Mouse (Mus musculus) neural tube, embryonic 10.5 days (tissue): ENCODE data around the gene Lbr.
"Not testable (repeated sequence)": the region's sequence is repeated elsewhere in the genome, so short reads cannot be mapped to it uniquely, and the experiment has no call there.

Experiments
- DNase-seq: peaks from one replicate; pipeline ENCODE4 v3.0.0-alpha.2; 2017; ENCODE audit warnings: low spot score; ENCODE audit errors: extremely low spot score

Lbr gene

DNA sequence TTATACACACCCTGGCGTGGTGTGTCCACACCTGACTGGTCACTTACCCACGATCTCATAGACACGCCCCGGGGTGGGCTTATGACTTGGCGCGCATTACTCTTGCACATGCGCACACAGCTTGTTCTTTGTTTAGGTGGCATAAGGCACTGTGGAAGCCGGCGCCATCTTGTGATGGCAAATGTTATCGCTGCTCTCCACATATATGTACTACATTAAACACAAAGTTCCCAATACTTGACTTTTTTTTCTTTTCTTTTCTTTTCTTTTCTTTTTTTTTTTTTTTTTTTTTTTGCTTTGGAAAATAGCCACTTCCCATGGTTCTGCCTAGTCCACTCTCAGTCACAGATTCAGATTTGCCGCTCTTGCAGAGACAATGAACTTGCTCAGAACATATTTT is 60.2 kb downstream of the Lbr start:
- not testable (repeated sequence) for DNase-seq

DNA sequence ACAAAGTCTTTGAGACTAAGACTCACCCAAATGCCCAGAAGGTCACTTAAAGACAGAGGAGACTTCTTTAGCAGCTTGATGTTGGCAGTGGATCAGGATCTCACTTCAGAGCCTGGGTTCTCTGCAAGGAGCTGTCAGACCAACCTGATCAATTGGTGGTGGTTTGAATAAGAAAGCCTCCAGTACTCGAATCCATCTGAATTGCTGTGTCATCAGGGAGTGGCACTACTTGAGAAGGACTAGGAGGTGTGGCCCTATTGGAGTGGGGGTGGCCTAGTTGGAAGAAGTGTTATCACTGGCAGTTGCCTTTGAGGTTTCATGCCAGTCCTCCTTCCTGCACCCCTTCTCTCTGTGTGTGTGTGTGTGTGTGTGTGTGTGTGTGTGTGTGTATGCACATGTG is 66.3 kb downstream of the Lbr start:
- DNase-seq = no peak

DNA sequence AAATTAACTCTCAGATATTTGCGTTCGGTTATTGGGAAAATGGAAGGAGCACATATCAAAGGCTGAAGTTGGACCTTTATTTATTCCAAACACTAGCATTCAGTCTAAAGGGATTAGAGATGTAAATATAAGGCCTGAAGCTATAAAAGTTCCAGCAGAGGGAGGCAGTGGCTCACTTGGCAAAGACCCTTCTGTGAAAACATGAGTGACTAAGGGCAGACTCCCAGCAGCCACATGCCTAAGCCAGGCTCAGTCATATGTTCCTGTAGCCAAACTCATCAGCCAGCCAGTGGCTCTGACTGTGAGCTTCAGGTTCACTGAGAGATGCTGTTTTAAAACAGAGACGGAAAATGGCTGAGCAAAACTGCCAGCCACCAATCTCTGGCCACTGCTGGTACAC is 71.0 kb downstream of the Lbr start:
- no peak for DNase-seq

DNA sequence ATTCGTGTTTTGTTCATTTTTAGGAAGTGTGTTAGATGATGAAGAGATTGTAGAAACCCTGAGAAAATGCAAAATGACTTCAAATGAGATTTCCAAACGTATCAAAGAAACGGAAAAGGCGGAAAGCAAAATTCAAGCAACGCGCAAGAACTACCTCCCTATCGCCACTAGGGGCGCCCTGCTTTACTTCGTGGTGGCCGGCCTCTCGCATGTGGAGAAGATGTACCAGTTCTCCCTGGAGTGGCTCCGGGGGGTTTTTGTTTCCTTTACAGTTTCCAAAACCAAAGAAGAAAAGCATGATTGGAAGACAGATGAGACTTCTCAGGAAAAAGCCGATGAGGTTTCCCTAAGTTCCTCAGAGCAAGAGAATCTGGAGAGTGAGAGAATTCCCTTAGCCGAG is 73.5 kb downstream of the Lbr start:
- no peak for DNase-seq
